Mouse (Mus musculus): ENCODE measurements around the gene Prkcb.

DNA sequence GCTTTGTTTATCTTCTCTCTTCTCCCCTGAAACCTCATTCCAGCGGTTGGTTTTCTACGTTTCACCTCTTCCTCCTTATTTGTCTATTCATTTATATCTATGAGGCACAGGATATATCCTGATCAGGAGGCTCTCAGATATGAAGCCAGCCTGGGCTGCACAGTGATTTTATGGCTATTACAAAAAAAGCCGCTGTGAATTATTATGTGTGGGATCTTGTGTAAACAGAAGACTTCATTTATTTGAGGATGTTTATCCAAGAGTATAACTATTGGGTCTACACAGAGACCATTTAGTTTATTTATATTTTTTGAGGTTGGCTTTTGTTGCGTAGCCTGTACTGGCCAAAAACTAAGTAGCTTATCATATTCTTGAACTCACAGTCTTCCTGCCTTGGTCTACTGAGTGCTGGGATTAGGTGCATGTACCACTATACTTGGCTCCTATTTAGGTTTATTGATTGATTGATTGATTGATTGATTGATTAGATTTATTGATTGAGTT is 19.5 kb upstream of the Prkcb start:
- TF ChIP-seq POLR2A (IDR thresholded peaks at IDR 0.05; ENCODE audit: borderline replicate concordance, extremely low read depth, insufficient read depth, insufficient read length, poor library complexity, severe bottlenecking) (no peak), CTCF (IDR thresholded peaks at IDR 0.05; ENCODE audit: borderline replicate concordance, extremely low read depth, insufficient read depth, insufficient read length) (no peak)
